Mouse (Mus musculus) limb, embryonic 12.5 days (tissue): ENCODE data around the gene Cplx1. TPM values are rescaled to one million over a fixed set of nuclear protein-coding genes. Genes with fewer than 3 reads are reported as not detected.

Experiments
- ATAC-seq: fragments of 200-750 bp; cut with Nextera tagmentation; 2 replicates; pipeline ENCODE4 v1.8.0; 2017; ENCODE audit warnings: low read depth, moderate TSS enrichment; ENCODE audit not compliant: insufficient number of reproducible peaks, insufficient read depth, low FRiP score, low TSS enrichment
- H3K27ac ChIP-seq: fragments of 300-500 bp; sonication (generic); 2 replicates; pipeline ENCODE4 v1.5.1; 2016; ENCODE audit warnings: mild to moderate bottlenecking, moderate library complexity
- H3K27me3 ChIP-seq: fragments of 300-500 bp; sonication (generic); 2 replicates; pipeline ENCODE4 v1.6.1; 2016; ENCODE audit warnings: mild to moderate bottlenecking, moderate library complexity
- H3K36me3 ChIP-seq: fragments of 300-500 bp; sonication (generic); 2 replicates; pipeline ENCODE4 v1.6.1; 2016; ENCODE audit warnings: mild to moderate bottlenecking, moderate library complexity
- H3K4me1 ChIP-seq: fragments of 300-500 bp; sonication (generic); replicated peaks from 2 replicates; pipeline ENCODE4 v1.6.1; 2016
- H3K4me2 ChIP-seq: fragments of 300-500 bp; sonication (generic); 2 replicates; pipeline ENCODE4 v1.6.1; 2016; ENCODE audit warnings: mild to moderate bottlenecking, moderate library complexity
- H3K4me3 ChIP-seq: fragments of 300-500 bp; sonication (generic); replicated peaks from 2 replicates; pipeline ENCODE4 v1.5.1; 2016; ENCODE audit warnings: mild to moderate bottlenecking
- H3K9ac ChIP-seq: fragments of 300-500 bp; sonication (generic); replicated peaks from 2 replicates; pipeline ENCODE4 v1.6.1; 2016; ENCODE audit warnings: mild to moderate bottlenecking, moderate library complexity
- H3K9me3 ChIP-seq: fragments of 300-500 bp; sonication (generic); 2 replicates; pipeline ENCODE4 v1.6.1; 2016; ENCODE audit warnings: mild to moderate bottlenecking, moderate library complexity
- WGBS: fragments of 180-500 bp; shearing (Covaris S2); methylation state at CpG from one replicate; pipeline ENCODE4 v1.1.7; 2016; 5-methylcytosine and 5-hydroxymethylcytosine counted together
- polyA plus RNA-seq: library from polyadenylated mRNA; unstranded; fragments of >200 nt; fragmentation: Nextera tagmentation; extraction: Ambion mirVana; gene quantifications from 2 replicates; pipeline ENCODE4 v1.2.1, GENCODE M21; 2016

Cplx1 gene
- polyA plus RNA-seq, 1 experiment from 2014 or later, result 0.33 TPM

- H3K36me3 ChIP-seq, result no peaks in the 10 kb centered on the region
- H3K4me3 ChIP-seq, result peak overlapping the region; percentile 34
- no peaks in the 10 kb centered on the region for H3K9me3 ChIP-seq
- ATAC-seq, result no peak
- H3K27ac ChIP-seq, result no peak overlapping the region
- H3K27me3 ChIP-seq, result peaks cover 60% of the 10 kb centered on the region
- WGBS, result 2% methylated on average over 16 of the region's 16 CpGs
- H3K9ac ChIP-seq, result no peak overlapping the region
- H3K4me1 ChIP-seq, result peaks cover 13% of the 10 kb centered on the region
- peak overlapping the region; percentile 66 for H3K4me2 ChIP-seq
These were observed 377 bp upstream of the Cplx1 start for GRCm38 (mm10) chr5:108550207-108550594.

GRCm38 (mm10) chr5:108549137-108549488 lies 711 bp downstream of the Cplx1 start:
- Histone ChIP-seq H3K4me1 (peaks cover 13% of the 10 kb centered on the region), H3K4me2 (peak overlapping the region; percentile 66), H3K4me3 (peak overlapping the region; percentile 34; the same call in 1 of the 2 replicates), H3K9me3 (no peaks in the 10 kb centered on the region), H3K27ac (no peak overlapping the region), H3K27me3 (peaks cover 60% of the 10 kb centered on the region), H3K36me3 (no peaks in the 10 kb centered on the region), H3K9ac (no peak overlapping the region)
- 17% methylated on average over 7 of the region's 7 CpGs for WGBS
- ATAC-seq, result no peak

GRCm38 (mm10) chr5:108547636-108548035 lies 2.2 kb downstream of the Cplx1 start:
- Histone ChIP-seq H3K27me3 (peaks cover 52% of the 10 kb centered on the region), H3K4me3 (no peak overlapping the region), H3K4me1 (peaks cover 13% of the 10 kb centered on the region), H3K4me2 (no peak overlapping the region), H3K9ac (no peak overlapping the region), H3K27ac (no peak overlapping the region), H3K9me3 (no peaks in the 10 kb centered on the region), H3K36me3 (no peaks in the 10 kb centered on the region)
- WGBS, result 87% methylated on average over 5 of the region's 5 CpGs
- no peak for ATAC-seq

DNA sequence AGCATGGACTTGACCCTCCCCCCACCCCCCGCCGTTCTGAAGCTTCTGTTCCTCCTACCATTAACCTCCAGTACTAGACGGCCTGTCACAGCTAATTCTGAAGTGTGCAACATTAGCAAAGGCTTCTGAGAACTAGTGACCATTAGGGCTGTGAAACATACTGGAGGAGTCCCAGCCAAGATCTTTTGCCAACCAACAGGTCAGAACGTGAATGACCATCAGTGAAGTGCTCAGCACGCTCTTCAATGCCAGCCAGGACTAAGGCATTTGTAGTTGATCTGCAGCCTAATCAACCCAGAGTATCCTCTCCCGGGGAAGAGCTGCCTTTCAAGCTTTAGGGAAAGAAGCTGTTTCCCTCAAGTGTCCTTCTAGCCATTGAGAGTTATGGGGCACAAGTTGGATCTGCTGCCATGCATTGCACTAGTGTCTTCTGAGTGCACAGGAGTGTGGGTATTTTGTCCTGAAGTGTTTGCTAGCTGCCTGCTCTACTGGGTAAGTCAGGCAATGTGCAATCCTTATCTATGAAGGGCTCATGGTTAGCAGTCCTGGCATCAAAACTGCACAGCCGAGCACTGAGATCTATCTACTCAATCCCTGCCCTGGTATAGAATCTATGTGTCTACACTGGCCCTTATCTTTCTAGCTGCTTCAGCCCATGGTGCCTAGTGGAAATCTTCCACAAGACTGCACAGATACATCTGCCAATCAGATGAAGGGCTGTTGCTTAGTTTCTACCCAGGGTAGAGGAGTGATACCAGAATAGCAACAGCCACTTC lies 6.1 kb downstream of the Cplx1 start:
- H3K4me2 ChIP-seq, result no peak overlapping the region
- H3K9me3 ChIP-seq, result no peaks in the 10 kb centered on the region
- no peak overlapping the region for H3K4me3 ChIP-seq
- no peaks in the 10 kb centered on the region for H3K4me1 ChIP-seq
- WGBS, result 63% methylated on average over 7 of the region's 7 CpGs
- ATAC-seq, result no peak
- no peak overlapping the region for H3K27ac ChIP-seq
- no peak overlapping the region for H3K9ac ChIP-seq
- no peaks in the 10 kb centered on the region for H3K36me3 ChIP-seq
- peaks cover 14% of the 10 kb centered on the region for H3K27me3 ChIP-seq

DNA sequence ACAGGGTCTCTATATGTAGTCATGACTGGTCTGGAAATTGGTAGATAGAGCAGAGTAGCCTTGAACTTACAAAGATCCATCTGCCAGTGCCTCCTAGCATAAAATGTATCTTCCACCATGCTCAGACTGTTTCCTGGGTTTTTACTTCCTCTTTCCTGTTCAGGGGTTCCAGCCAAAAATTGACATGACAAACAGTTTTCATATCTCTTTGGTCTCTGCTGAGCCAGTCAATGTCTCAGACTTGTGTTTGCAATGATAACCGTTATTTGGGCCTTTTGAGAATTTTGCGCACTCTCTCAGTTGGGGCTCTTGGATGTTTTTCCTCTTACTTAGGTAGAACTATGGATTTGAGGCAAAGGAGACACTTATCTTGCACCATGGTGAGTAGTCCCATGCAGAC lies 15.6 kb downstream of the Cplx1 start:
- no peak for ATAC-seq

GRCm38 (mm10) chr5:108522597-108522996 lies 27.2 kb downstream of the Cplx1 start:
- 88% methylated on average over 3 of the region's 3 CpGs for WGBS
- ATAC-seq, result no peak
- Histone ChIP-seq H3K4me2 (no peak overlapping the region), H3K36me3 (no peaks in the 10 kb centered on the region), H3K4me1 (peaks cover 19% of the 10 kb centered on the region), H3K27ac (no peak overlapping the region), H3K9ac (no peak overlapping the region), H3K27me3 (no peaks in the 10 kb centered on the region), H3K4me3 (no peak overlapping the region), H3K9me3 (no peaks in the 10 kb centered on the region)

More for the DNA sequence above, 15.6 kb downstream of the Cplx1 start:
- no peak overlapping the region for H3K9ac ChIP-seq
- H3K4me3 ChIP-seq, result no peak overlapping the region
- H3K27me3 ChIP-seq, result no peaks in the 10 kb centered on the region
- no peaks in the 10 kb centered on the region for H3K36me3 ChIP-seq
- peaks cover 15% of the 10 kb centered on the region for H3K9me3 ChIP-seq
- H3K27ac ChIP-seq, result no peak overlapping the region
- H3K4me1 ChIP-seq, result no peaks in the 10 kb centered on the region
- 94% methylated on average over 2 of the region's 2 CpGs for WGBS
- H3K4me2 ChIP-seq, result no peak overlapping the region

DNA sequence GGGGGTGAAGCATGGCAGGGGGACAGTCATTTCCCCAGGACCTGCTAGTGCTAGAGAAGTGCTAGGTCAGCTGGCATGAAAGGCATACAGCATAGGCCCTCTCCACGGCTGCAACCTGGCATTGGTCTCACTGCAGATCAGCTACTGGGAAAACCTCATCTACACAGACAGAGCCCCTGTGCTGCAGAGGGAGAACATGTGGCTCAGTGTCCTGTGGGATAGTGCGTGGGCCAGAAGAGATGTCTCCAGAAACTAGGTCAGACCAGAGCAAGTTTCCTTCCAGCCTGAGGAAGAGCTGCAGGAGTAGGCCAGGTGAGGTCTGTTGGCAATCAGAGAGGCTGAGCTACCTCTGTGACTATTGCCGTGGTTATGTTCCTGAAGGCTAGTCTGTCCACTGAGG lies 27.9 kb downstream of the Cplx1 start:
- Histone ChIP-seq H3K36me3 (no peaks in the 10 kb centered on the region), H3K27ac (no peak overlapping the region), H3K4me3 (no peak overlapping the region), H3K9me3 (no peaks in the 10 kb centered on the region), H3K4me1 (peaks cover 19% of the 10 kb centered on the region), H3K4me2 (no peak overlapping the region), H3K27me3 (no peaks in the 10 kb centered on the region), H3K9ac (no peak overlapping the region)
- WGBS, result 76% methylated on average over 3 of the region's 3 CpGs
- ATAC-seq, result no peak

DNA sequence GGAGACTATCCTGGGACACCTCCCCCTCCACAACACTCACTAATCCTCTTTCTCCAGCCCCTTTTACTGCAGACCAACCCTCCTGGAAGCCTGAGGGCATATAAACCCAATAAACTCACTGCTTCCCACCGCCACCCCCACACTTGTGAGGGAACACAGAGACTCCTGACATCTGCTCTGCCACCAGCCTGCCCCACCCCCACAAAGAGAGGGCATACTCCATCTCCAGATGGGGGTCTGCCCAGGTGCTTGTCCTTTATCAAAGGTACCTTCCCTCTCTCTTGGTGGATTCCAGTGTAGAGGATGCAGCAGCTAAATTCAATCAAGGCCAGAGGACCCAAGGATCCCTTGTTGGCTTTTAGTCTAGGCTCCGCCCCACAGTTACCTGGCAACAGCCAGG lies 28.8 kb downstream of the Cplx1 start:
- 50% methylated on average over 2 of the region's 2 CpGs for WGBS
- H3K9me3 ChIP-seq, result no peaks in the 10 kb centered on the region
- H3K27ac ChIP-seq, result no peak overlapping the region
- H3K27me3 ChIP-seq, result no peaks in the 10 kb centered on the region
- H3K4me3 ChIP-seq, result no peak overlapping the region
- ATAC-seq, result peak; percentile 50; the same call in 1 of the 2 replicates
- peak overlapping the region; percentile 8; the same call in 1 of the 2 replicates for H3K4me2 ChIP-seq
- no peak overlapping the region; the same call in 1 of the 2 replicates for H3K9ac ChIP-seq
- peaks cover 19% of the 10 kb centered on the region for H3K4me1 ChIP-seq
- H3K36me3 ChIP-seq, result no peaks in the 10 kb centered on the region

GRCm38 (mm10) chr5:108520153-108520552 lies 29.7 kb downstream of the Cplx1 start:
- no peaks in the 10 kb centered on the region for H3K9me3 ChIP-seq
- 80% methylated on average over 7 of the region's 7 CpGs for WGBS
- H3K4me2 ChIP-seq, result no peak overlapping the region
- no peak overlapping the region for H3K4me3 ChIP-seq
- H3K9ac ChIP-seq, result no peak overlapping the region
- peak overlapping the region; percentile 17; the same call in 1 of the 2 replicates for H3K27ac ChIP-seq
- H3K4me1 ChIP-seq, result peaks cover 19% of the 10 kb centered on the region
- H3K27me3 ChIP-seq, result no peaks in the 10 kb centered on the region
- no peaks in the 10 kb centered on the region for H3K36me3 ChIP-seq
- no peak for ATAC-seq

DNA sequence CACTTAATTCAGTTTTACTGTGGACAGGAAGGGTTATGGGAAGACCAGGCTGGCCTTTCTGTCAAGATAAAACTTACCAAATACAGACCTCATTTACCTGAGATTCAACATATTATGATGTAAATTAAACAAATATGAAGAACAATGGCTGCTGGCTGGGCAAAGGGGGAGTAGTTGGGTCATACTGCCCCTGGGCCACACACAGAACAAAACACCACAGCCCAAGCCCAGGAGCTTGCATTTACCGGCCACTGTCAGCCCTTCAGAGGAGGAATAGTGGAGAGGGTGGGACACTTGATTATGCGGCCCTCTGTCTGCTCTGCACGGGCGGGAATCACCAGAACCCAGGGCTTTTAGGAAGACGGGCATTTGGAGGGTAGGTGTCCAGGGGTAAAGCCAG lies 30.9 kb downstream of the Cplx1 start:
- no peaks in the 10 kb centered on the region for H3K36me3 ChIP-seq
- no peaks in the 10 kb centered on the region for H3K27me3 ChIP-seq
- H3K4me2 ChIP-seq, result no peak overlapping the region
- no peak for ATAC-seq
- 75% methylated on average over 5 of the region's 5 CpGs for WGBS
- no peak overlapping the region for H3K9ac ChIP-seq
- peaks cover 19% of the 10 kb centered on the region for H3K4me1 ChIP-seq
- H3K27ac ChIP-seq, result no peak overlapping the region
- no peak overlapping the region for H3K4me3 ChIP-seq
- no peaks in the 10 kb centered on the region for H3K9me3 ChIP-seq

DNA sequence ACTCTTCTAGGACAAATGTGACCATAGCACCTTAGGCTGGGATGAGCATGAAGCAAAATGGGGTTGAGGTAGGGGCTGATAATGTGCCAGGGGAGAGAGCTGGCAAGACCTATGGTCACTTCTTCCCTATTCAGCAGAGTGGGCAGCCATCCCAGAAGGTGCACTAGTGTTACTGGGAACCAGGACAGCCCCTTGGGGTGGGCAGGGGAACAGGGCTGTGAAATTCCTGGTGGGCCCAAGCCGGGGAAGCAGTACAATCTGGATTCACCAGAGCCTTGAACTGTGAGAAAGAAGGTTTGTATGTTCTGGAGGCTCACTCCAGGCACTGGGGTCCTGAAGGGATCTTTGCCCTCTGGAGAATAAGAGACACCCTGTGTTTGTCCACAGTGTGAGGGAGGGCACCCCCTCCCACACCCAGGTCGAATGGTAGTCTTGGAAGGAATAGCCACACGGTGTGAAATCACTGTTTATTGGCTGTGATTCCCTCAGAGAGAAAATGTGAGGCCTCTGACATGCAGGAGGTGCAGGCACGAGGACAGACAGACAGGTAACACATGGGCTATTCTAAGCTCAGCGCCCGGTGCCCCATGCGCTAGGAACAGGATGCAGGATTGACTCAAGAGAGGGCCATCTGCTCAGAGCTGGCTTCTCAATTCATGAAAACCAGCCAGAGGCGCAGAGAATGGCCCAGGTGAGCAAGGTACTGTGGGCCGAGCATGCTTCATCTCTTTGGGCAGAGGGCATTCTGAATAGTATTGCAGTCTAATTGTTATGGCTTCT lies 31.5 kb downstream of the Cplx1 start:
- 80% methylated on average over 9 of the region's 9 CpGs for WGBS
- no peak for ATAC-seq
- H3K27ac ChIP-seq, result no peak overlapping the region
- H3K36me3 ChIP-seq, result no peaks in the 10 kb centered on the region
- peaks cover 19% of the 10 kb centered on the region for H3K4me1 ChIP-seq
- H3K4me3 ChIP-seq, result no peak overlapping the region
- no peak overlapping the region for H3K4me2 ChIP-seq
- H3K27me3 ChIP-seq, result no peaks in the 10 kb centered on the region
- H3K9ac ChIP-seq, result no peak overlapping the region
- H3K9me3 ChIP-seq, result no peaks in the 10 kb centered on the region
